8 mouse cellular contexts compared by ENCODE assay signal in the genomic region with DNA sequence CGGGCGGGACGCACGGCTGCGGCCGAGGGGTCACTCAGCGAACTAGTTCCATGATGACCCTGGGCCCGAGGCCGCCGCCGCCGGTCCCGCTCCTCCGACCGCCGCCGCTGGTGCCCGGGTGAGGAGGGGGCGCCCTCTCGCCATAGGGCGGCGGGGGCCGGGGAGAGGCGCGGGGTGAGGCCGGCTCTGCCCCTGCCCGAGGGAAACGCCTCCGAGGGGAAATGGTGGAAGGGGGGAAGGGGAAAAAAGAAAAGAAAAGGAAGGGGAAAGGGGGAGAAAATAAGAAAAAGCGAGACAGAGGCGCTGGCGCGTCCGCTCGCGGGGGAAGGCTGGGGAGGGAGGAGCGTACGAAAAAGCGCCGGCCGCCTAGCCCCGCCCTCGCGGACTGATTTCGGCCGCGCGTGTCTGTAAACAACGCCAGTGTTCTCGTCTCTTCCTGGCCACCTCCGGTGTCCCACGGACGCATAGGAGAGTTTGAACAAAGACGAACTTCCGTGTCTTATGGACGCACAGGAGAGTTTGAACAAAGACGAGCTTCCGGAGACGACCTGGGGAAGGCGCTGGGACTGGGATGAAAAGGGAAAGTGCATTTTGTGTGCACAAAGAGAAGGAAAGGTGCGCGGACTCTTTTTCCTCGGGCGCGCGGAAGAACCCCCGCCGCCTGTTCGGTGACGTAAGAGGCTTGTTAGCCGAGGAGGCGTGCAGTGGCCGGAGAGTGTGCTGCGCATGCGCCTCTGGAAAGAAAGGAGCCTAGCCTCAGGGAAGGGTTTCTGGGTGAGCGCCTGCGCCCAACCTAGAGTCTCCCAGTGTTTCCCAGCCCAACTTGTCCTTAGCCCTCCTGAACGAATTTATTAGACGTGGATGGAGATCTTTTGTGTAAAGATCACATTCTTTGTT. TPM values are rescaled to one million over a fixed set of nuclear protein-coding genes. Genes with fewer than 3 reads are reported as not detected.
DNase-seq lines count a peak whose midpoint lies in the region; ATAC-seq and TF ChIP-seq lines count a peak whose summit lies in the region.

A gene (minus strand): TSS at position 387 of the 897 bp plus-strand sequence.
A gene (plus strand): TSS at position 410 of the 897 bp plus-strand sequence.

- H3K9ac ChIP-seq in forebrain, embryonic 14.5 days (ENCODE audit: low read length), result peak within 1 kb of the TSS; percentile 93

- peak within 1 kb of the TSS; percentile 95 for H3K27ac ChIP-seq in forebrain, embryonic 14.5 days (ENCODE audit: low read depth, low read length)

- under 1% methylated on average over 74 of the region's 79 CpGs for WGBS in forebrain, embryonic 14.5 days
- WGBS in lung, adult 2 months, result under 1% methylated on average over 78 of the region's 79 CpGs

- TF ChIP-seq POLR2A in lung, adult 2 months (IDR thresholded peaks at IDR 0.05; ENCODE audit: borderline replicate concordance, extremely low read depth, low read depth, low read length), result peak; percentile 92; the same call in 1 of the 2 replicates

- ATAC-seq in forebrain, embryonic 14.5 days, result peak; percentile 97
- peak; percentile 85 for ATAC-seq in neutrophil, adult 5-6 weeks (ENCODE audit: extremely low read depth, insufficient number of reproducible peaks, low FRiP score, poor library complexity, severe bottlenecking)

- H3K36me3 ChIP-seq in forebrain, embryonic 14.5 days (ENCODE audit: control insufficient read depth, insufficient read depth, low read length), result peaks cover 8% of the 10 kb centered on the region

- peak within 1 kb of the TSS; percentile 92 for H3K4me3 ChIP-seq in forebrain, embryonic 14.5 days (ENCODE audit: low read depth, low read length)
- H3K4me3 ChIP-seq in lung, adult 2 months (replicated peaks; ENCODE audit: extremely low read depth, low read depth, low read length), result peak within 1 kb of the TSS; percentile 96

- TF ChIP-seq CTCF in lung, adult 2 months (IDR thresholded peaks at IDR 0.05; ENCODE audit: insufficient read depth, low read length), result no peak

- no peaks in the 10 kb centered on the region for H3K9me3 ChIP-seq in forebrain, embryonic 14.5 days (replicated peaks; ENCODE audit: control insufficient read depth, low read length)

- peaks cover 13% of the 10 kb centered on the region; the same call in 1 of the 2 replicates for H3K4me1 ChIP-seq in forebrain, embryonic 14.5 days (ENCODE audit: control insufficient read depth, insufficient read depth, low read length)
- peaks cover 10% of the 10 kb centered on the region for H3K4me1 ChIP-seq in lung, adult 2 months (ENCODE audit: control insufficient read depth, insufficient read depth, low read length)

- no peaks in the 10 kb centered on the region for H3K27me3 ChIP-seq in forebrain, embryonic 14.5 days (replicated peaks; ENCODE audit: control insufficient read depth, insufficient read depth, low read length)

- peak within 1 kb of the TSS; percentile 92 for H3K4me2 ChIP-seq in forebrain, embryonic 14.5 days (ENCODE audit: low read length)

- DNase-seq in ES-CJ7 (ENCODE audit: low read depth, low spot score), result peak; percentile 98
- peak; percentile 95 for DNase-seq in cerebellum, adult 11 months
- peak; percentile 98 for DNase-seq in forebrain, embryonic 14.5 days (ENCODE audit: low spot score)
- peak; percentile 91 for DNase-seq in heart, postnatal 25 days (ENCODE audit: low spot score)
- DNase-seq in layer of hippocampus, adult 18-20 months (ENCODE audit: low spot score in 2 of 2), result peak; percentile 95 to 97
- DNase-seq in lung, adult 2 months, result peak; percentile 96
- peak; percentile 89 to 92 for DNase-seq in thymus, adult 18-20 months

- intact Hi-C loops in heart, postnatal 25 days (cut with DNase I), result loop anchor here (2.0 kb wide), 1 partner anchor 58 kb away; no protein-coding TSS in a partner anchor

RNA-seq across cellular contexts. Expression of the first gene that starts in this region (rescaled TPM):
- polyA plus RNA-seq in forebrain, embryonic 14.5 days (2014; fragmentation: Nextera tagmentation; extraction: Ambion mirVana), result 195 and 209 TPM in 2 replicates
- 100 to 1,000 TPM; 178 to 183 TPM for total RNA-seq in heart, postnatal 25 days (2021)
- total RNA-seq in layer of hippocampus, adult 18-20 months (2021), result 100 to 1,000 TPM; 248 to 262 TPM
- 82.0 and 97.1 TPM in 2 replicates for polyA plus RNA-seq in lung, adult 2 months (2012; rRNA removed)
- 202 and 220 TPM in 2 replicates for total RNA-seq in neutrophil, adult 5-6 weeks (2017)

RNA-seq across cellular contexts. Expression of the second gene that starts in this region (rescaled TPM):
- polyA plus RNA-seq in forebrain, embryonic 14.5 days (2014; fragmentation: Nextera tagmentation; extraction: Ambion mirVana), result 2.7 and 2.8 TPM in 2 replicates
- total RNA-seq in heart, postnatal 25 days (2021), result under 1 TPM; 0.36 to 0.48 TPM
- under 1 TPM; 0.84 to 0.86 TPM for total RNA-seq in layer of hippocampus, adult 18-20 months (2021)
- polyA plus RNA-seq in lung, adult 2 months (2012; rRNA removed), result not detected in 2 replicates
- total RNA-seq in neutrophil, adult 5-6 weeks (2017), result 7.2 and 7.4 TPM in 2 replicates

Comparison
In these comparisons a context has a peak if more than half of its experiments do, and no peak if none do; other contexts are left out.
1. Peak in every context shown above with its lines: DNase-seq, ATAC-seq, H3K4me3 ChIP-seq and H3K27ac ChIP-seq.